Mouse (Mus musculus) C2C12 (cell line): ENCODE data around the gene Slamf8.

Source experiments
- CTCF ChIP-seq: IDR thresholded peaks from one replicate; pipeline ENCODE4 v1.5.1; 2011; ENCODE audit not compliant: control insufficient read depth, insufficient read depth, insufficient read length
- FOSL1 ChIP-seq: IDR thresholded peaks from one replicate; pipeline ENCODE4 v1.8.0; 2011; ENCODE audit warnings: mild to moderate bottlenecking, low read length; ENCODE audit not compliant: poor library complexity, insufficient read depth, severe bottlenecking

- TF ChIP-seq FOSL1: no peak
- no peak for TF ChIP-seq CTCF
These were observed 34.7 kb downstream of the Slamf8 start, which contains the start of gene Vsig8 for GRCm38 (mm10) chr1:172555638-172556037.
